Mouse (Mus musculus) spleen, embryonic (tissue): ENCODE data around the gene Fam19a5.

Source experiments
- CTCF ChIA-PET: fragments of 350-600 bp; sonication (Branson Sonifier 250); formaldehyde crosslinking; loops from one replicate; lab custom pipeline; 2022; lab: Charles Lee

Gene Fam19a5

DNA sequence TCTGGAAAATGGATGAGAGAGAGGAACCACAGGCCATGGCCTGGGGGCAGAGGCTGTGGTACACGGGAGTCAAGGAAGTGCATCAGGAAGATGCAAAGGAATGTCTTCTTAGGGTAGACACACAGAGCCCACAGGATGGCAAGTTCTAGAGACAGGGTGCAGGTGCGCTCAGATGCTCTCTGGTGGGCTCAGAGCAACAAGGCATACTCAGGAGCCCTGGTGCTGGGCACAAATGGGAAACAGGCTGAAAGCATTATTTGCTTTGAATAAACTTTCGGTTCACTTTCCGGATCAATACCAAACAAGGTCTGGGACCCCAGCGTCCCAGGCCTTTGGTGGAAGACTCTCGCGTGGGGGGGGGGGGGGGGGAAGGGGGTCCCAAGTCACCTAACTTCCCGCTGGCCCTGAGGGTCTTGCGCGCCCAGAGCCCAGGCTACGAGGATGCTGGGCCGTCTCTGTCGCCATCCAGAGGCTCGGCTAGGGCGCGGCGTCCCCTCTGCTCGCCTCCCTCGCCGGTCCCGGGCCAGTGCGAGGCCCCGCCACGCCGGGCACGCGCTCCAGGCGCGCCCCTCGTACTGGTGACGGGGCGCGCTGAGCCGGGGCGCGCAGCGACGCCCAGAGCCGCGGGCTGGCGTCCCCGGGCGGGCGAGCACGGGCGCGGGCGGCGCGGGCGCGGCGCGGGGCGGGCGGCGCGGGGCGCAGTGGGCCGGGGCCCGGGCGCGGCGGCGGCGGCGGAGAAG is at the start of gene Fam19a5:
TSS of gene Fam19a5 (plus strand) at position 701 of the 740 bp plus-strand sequence.
- CTCF ChIA-PET, result no interaction called here

DNA sequence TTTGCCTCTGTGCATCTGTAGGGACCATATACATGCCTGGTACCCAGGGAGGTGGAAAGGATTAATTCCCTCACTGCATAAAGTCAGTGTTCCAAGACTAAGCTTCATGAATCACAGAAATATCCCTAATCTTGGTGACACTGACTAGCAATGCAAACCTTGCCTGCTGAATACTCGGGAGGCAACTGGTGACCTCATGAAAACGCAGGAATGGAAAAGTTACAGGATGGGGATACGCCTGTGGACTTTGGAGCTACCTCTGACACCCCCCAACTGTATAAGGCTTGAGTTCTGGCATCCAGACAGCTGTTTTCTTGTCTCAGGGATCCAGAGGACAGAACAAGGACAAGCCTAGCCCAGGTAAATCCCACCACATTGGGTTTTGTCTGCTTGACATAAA is 42.4 kb upstream of the Fam19a5 start:
- CTCF ChIA-PET, result no interaction called here

DNA sequence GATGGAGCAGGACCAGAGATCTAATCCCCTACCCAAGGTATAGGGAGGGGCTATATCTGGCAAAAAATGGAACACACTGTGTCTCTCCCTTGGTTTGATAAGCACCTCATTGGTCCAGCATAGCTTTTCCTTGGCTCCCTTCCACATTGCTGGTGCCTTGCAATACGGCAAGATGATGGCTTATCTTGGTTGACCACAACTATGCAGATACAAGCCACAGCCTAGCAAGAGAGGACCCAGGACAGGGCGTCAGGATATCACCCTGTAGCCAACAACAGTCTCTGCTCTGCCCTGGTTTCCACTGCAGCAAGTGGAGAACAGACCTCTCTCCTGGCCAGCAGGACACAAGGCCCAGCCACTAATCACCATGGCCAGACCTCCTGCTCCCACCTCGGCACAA is 36.8 kb upstream of the Fam19a5 start:
- CTCF ChIA-PET, result no interaction called here

DNA sequence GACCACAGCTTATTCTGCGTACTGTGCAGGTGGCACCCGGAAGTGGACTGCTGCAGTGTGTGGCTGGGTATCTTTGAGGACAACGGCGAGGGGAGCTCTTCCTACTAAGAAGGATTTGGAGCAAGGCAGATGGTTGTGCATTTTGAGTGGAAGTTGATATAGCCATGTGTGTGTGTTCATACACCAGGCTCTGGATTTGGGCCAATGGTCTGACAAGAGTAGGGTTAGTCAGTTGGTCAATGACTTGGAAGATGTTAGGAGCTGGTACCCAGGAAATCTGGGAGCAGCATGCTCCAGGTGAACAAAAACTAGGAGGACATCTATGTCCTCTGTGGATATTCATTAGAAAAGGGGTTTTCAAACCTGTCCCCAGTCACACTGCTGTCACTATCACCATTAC is 33.2 kb upstream of the Fam19a5 start:
- CTCF ChIA-PET, result no interaction called here

DNA sequence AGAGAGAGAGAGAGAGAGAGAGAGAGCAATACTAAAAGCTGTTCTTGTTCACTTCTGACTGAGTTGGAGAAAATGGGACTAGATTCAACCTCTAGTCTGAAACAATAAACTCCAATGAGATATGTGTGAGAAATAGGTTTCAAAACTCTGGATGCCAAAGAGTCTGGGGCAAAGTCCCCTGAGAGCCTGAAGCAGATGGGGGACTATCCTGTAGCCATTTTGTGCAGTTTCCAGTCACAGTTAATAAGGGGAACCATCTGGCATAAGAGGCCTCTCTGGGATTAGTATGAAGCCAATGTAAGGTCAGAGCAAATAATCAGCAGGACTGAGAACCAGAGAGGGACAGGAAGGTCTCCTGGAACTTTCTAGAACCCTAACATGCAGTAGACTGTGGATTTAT is 25.9 kb upstream of the Fam19a5 start:
- CTCF ChIA-PET, result no interaction called here

DNA sequence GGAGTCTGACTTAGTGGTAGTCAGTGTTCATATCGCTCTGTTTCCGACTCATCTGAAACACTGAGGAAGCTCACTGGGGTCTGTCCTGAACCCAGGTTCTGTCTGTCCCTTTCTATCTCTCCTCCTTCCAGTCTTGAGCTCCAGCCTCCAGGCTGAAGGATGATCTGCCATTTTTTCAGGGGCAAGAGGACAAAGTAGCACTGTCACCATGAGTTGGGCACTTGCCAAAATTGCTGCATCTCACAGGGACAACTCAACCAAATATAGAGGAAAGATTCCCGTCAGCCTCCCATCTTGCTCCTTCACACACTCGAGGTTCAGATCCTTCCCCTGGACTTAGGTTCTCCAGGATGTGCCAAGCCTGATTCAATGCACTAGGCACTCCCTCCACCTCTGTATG is 14.8 kb upstream of the Fam19a5 start:
- CTCF ChIA-PET, result no interaction called here

DNA sequence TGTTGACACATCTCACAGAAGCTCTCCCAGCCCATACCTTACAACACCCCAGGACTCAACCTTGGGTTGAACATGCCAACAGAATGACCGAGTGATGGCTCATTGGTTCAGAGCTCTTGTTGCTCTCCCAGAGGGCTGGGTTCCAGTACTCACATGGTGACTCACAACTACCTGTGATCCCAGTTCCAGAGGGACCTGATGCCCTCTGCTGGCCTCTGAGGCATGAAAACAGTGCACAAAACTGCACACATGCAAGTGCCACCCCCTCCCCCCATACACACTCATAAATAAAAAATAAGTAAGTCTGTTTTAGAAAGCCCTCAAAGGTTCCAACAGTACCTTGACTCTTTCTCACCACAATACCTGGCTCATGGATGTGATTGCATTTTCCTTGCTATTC is 2.4 kb upstream of the Fam19a5 start:
- CTCF ChIA-PET, result no interaction called here

DNA sequence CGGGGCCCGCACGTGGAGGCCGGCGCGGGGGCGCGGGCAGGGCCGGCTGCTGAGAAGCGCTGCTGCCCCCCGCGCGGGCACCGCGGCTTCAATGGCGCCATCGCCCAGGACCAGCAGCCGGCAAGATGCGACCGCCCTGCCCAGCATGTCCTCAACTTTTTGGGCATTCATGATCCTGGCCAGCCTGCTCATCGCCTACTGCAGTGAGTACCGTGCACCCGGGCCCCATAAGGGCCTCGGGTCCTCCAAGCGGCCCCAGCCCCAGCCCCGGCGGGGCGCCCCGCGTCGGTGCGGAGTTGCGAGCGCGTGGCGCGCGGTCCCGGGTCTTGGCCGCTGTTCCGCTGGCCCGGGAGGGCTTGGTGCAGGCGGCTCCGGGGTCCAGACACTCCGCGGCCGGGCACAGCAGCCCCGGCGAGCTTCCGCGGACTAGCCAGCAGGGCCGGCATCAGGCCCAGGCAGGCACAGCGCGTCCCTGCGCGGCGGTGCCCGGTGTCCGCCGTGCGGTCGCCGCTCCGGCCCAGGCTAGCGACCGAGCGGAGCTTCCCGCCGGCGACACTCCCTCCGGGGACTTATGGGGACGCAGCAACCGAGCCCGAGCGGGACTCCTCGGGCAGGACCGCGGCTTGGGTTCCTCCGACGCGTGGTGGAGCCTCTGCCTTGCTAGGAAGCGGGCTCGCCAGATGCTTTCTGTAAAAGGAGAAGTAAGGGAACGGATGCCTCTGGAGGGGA is 466 bp downstream of the Fam19a5 start:
- CTCF ChIA-PET, result no interaction called here

DNA sequence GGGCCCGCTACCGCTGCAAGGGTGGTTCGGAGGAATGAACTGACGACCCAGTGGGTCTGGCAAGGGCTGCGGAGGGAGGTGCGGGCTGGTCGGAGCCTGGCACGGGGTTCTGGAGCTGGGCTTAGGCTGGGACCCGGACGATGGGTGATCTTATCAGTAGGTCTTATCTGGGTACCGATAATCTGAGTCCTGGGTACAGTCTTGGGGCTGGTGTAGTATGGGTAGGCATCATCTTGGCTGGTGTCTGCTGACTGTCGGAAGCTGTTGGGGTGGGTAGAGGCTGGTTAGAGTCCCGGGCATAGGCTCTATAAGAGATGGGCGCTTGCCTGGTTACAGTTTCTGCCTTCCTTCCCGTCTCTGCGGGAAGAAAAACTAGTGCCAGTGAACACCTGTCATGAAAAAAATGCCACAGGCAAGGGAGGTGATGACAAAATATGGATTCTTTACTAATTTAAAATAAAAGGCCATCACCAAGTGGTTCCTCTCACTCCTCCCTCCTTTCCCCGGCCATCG is 1.1 kb downstream of the Fam19a5 start:
- CTCF ChIA-PET, result no interaction called here

DNA sequence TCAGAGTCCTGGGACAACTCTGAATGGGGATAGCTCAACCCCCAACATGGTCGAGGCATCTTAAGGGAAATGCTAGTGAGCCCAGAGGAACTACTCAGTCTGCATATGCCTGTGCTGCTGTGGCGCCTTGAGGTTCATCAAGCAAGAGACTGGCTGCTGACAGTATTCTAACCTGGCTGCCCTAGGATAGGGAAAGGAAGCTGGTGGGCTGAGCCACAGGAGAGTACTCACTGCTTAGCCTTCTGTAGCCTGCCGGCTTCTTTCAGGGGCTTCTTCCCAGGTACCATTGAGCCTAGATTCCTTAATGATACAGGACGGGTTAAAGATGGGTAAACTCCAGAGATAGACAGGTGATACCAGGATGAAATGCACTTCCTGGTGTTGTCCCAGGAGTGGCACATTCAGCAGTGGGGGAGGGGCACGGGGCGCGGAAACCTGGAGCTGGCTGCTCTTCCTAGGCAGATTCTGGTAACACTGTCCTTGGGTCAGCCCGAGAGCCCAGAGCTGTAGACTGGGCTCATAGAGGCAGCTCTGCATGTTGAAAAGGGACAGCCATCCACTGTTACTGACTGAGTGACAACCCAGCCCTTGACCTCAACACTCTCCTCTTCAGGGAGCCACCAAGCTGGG is 1.7 kb downstream of the Fam19a5 start:
- CTCF ChIA-PET, result no interaction called here

DNA sequence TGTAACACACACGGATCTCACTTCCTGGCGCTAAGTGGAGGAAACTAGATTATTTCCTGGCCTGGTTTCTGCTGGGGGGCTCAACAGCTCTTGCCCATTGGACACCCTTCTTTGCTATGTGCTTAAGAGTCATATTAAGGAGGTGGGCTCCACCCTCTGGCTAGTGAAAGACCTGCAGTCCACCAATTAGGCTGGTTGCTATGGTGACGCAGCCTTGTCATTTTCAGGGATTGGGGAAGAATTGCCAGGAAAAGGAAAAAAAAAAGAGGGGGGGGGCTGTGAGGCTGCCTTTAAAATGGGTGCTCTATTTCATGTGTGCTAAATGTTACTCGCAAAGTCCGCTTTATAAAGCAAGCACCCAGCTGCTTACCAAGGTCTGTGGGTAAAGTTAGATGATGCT is 2.9 kb downstream of the Fam19a5 start:
- CTCF ChIA-PET, result no interaction called here

DNA sequence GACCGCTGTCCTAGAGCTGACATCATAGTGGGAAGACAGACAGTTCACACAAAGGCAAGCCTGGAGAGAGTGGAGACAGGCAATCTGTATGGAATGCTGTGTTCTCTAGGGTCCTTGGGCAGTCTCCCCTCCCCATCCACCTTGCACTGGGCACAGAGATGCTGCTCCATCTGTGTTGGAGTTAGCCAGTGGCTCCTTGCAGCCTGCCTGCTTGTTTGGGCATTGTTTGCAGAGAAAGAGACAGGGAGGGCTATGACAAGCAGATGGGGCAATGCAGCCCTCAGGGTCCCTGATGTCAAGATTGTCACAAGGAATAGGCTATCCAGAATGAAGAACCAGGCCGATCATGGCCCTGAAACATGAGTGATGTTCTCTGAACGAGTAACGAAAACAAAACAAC is 5.6 kb downstream of the Fam19a5 start:
- CTCF ChIA-PET, result no interaction called here

DNA sequence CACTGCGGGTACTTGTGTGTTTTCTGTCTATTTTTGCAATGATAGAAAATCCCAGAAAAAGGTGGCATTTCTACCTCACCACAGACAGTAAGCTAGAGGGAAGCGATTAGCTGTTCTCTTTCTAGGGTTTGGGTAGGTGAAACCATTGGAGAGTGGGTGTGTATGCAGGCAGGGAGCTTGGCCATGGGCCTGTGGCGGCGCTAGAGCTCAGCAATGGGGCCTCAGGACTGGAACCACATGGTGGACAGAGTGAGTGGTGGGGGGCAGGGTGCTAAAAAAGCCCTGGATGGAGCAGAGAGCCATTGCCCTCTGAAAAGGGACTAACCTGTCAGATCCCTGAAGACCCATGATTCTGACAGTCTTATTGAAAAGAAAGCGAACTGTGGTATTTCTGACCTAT is 6.7 kb downstream of the Fam19a5 start:
- CTCF ChIA-PET, result no interaction called here

DNA sequence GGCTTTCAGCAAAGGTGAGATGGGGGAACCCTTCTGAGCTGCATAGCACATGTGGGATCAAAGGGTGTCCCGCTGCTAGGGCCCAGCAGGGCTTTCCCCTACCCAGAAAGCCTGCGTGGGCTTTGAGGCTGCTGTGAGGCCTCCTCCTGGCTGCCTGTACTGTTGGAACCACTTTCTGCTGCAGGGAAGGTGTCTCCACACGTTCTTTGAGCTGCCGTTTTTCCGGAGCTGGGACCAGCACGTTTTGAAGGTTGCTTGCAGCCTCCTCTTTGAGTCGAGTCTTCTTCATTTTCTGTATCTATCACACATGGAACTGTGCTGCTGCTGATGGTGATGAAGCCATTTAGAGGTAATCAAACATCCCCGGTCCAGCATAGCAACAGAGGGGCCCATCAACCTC is 7.5 kb downstream of the Fam19a5 start:
- CTCF ChIA-PET, result no interaction called here

DNA sequence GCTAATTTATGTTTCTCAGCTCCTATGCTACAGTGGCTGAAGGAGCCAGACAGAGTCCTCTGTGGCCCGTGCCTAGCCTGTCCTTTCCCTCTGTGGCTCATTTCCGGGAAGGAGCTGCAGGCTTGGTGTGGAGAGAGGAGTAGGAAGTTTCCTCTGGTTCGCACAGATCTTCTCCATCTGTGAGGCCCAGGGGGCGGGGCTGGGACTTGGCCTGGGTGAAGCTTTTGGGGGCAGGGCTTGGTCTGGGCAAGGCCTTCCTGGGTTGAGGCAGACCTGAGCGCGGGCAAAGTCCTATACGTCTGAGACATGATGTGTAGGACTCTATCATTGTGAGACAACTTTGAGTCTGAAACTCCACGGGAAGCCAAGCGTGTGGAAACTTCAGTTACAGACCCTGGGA is 11.7 kb downstream of the Fam19a5 start:
- CTCF ChIA-PET, result no interaction called here

DNA sequence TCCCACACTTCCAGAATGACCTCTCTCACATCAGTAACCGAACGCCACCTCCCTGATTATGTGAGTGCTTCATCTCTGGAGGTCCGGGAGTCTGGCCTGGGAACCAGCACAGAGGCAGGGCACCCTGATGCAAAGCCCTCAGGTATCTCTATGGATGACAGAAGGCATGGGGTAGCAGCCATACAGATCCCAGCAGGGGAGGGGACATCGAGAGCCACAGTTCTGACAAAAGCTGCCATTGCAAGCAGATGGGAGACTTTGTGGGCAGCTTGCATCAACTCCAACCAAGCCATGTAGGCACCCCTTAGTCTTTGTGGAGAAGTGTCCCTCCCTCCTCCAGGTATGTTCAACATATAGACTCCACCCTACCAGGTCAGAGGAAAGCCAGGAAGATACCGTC is 20.2 kb downstream of the Fam19a5 start:
- CTCF ChIA-PET, result no interaction called here

DNA sequence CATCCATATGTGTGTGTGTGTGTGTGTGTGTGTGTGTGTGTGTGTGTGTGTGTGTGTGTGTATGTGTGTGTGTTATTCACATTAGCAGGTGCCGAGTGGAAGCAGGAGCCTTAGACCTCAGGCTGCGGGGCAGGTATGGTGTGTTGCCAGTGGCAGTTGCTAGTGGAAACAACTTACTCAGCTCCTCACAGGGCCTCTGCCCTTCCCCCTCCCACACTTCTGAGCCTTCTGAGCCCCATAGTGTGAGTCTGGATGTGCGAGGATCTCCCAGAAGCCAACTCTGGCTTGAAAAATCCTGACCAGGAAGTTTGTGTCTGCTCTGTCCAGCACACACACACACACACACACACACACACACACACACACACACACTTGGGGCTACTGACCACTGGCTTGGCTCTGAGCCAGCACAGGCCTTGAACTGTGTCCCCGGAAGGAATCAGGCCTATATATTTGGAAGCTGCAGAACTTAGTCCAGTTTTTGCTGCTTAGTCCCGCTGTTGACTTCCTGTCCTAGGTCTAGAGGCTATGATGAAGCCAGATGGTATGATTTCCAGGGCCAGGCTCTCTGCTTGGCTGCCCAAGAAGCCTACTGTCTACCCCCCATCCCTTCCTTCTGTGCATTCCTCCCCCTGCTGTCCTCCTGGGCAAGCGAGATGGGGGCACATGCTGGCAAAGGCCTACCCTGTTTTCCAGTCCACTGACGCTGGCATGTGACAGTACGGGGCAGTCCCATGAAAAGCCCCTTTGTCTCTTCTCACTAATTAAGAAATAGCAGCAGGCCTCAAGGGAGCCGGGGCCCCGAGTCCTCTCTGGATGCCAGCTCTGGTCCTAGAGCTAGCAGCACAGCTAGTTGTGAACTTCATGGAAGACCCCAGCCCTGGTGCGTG is 22.2 kb downstream of the Fam19a5 start:
- CTCF ChIA-PET, result no interaction called here

DNA sequence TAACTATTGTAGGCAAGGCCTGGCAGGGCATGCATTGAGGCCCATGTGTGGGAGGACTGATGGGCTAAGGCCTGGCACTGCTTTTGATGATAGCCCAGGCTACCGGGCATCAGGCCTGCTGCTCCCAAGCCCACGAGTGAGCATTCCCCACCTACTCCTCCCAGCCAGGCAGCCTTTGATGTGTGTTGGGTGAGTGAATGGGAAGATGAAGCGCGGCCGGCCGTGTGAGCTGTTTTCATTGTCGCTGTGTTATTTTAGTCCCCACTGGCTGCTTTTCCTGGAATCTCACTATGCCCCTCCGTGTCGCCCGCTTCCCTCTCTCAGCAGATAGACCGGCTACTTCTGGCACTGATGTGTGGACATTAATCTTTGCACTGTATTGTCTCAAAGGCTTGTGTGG is 26.1 kb downstream of the Fam19a5 start:
- CTCF ChIA-PET, result no interaction called here

DNA sequence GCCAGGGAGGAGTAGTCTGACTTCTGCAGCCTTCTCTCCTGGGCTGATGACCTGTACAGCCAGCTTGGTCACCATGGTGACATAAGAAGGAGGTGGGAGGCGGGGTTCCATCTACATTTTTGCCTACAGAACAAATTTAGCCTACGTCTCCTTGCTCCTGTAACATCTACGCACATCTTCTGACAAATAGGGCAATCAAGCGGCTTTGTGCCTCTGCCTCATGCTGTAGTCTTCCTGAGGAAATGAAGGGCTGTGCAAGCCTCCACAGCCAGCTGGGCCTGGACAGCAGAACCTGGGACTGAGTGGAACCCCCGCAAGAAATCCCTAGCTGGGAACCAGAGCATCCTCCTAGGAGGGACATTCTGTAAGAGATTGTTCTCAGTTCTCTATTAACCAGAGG is 35.8 kb downstream of the Fam19a5 start:
- CTCF ChIA-PET, result no interaction called here

DNA sequence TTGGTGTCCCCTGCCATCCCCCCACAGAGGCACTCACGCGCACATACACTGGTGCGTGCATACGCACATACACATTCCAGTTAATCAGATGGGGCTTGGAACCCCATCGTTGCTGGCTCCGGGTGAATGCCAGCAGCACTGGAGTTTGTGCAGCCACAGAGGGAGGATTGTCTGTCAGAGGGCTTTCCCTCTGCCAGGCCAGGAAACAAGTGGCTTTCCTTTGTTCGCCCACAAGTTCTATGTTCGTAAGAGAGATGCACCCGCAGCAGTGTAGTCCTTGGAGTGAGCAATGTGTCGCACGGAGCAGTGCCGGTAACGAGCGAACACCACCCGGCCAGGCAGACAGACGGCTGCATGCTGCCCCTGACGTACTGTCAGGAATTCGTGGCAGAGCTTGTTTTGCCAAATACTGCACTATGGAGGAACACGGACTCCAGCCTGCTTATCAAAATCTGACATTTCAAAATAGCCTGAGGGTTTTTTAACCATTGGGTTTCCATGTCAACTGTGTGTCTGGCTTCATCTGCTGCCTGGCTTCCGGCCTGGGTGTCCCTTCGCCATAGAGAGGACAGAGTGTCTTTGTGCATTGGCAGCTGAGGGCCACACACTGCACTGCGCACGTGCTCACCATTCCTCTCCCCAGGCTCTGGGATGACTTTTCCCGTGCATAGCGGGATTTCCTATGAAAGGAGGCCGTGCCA is 40.0 kb downstream of the Fam19a5 start:
- CTCF ChIA-PET, result no interaction called here

DNA sequence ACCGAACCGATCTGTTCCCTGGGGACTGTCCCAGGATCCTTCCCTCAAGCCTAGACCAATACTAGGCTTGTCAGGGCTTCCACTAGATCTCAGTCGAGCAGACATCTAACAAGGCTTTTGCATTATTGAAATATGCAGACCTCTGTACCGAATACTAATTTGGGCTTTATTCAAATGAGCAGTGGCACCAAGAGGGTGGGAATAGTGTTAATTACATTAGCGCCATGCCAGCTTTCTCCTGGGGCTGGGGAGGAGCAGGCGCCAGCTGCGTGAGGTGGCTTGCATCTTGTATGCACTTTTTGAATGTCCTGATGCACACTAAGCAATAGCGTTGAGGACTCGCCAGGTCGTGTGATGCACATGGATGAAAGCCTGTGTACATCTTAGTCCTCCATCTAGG is 46.9 kb downstream of the Fam19a5 start:
- CTCF ChIA-PET, result no interaction called here
